Mouse (Mus musculus) bone marrow macrophage, adult 2 months (primary cell): ENCODE data around the gene Plekhg1.

Experiments used
- CTCF ChIP-seq: IDR thresholded peaks from 2 replicates; pipeline ENCODE4 v1.5.1; 2012; ENCODE audit warnings: low read depth, mild to moderate bottlenecking, low read length, moderate library complexity
- POLR2A ChIP-seq: IDR thresholded peaks from 2 replicates; pipeline ENCODE4 v1.6.1; 2012; ENCODE audit warnings: mild to moderate bottlenecking, low read depth, low read length, borderline replicate concordance

- TF ChIP-seq CTCF (no peak), POLR2A (no peak)
Observed at GRCm38 (mm10) chr10:3976623-3977010, 236.5 kb downstream of the Plekhg1 start.
